Mouse (Mus musculus) liver, embryonic 14.5 days (tissue): ENCODE data around the gene Lancl1. TPM values are rescaled to one million over a fixed set of nuclear protein-coding genes. Genes with fewer than 3 reads are reported as not detected.

Experiments used
- ATAC-seq: fragments of 200-750 bp; cut with Nextera tagmentation; 2 replicates; pipeline ENCODE4 v1.8.0; 2017; ENCODE audit warnings: moderate number of reproducible peaks, mild to moderate bottlenecking, moderate library complexity; ENCODE audit not compliant: insufficient read depth
- DNase-seq, 3 experiments: peaks; one replicate each; pipeline ENCODE4 v3.0.0-alpha.2; 2012 to 2013; ENCODE audit warnings: low read depth in 3 of 3, low spot score in 3 of 3
- H3K27ac ChIP-seq: fragments of 300-500 bp; sonication (generic); 2 replicates; pipeline ENCODE4 v1.5.1; 2014; ENCODE audit warnings: moderate library complexity, mild to moderate bottlenecking, control low read depth, inconsistent platforms
- H3K27me3 ChIP-seq: fragments of 300-500 bp; sonication (generic); 2 replicates; pipeline ENCODE4 v1.6.1; 2014; ENCODE audit warnings: mild to moderate bottlenecking, low read length, moderate library complexity; ENCODE audit not compliant: control insufficient read depth, insufficient read depth
- H3K36me3 ChIP-seq: fragments of 300-500 bp; sonication (generic); replicated peaks from 2 replicates; pipeline ENCODE4 v1.6.1; 2014; ENCODE audit warnings: low read depth; ENCODE audit not compliant: control insufficient read depth, insufficient read depth
- H3K4me1 ChIP-seq, 2 experiments: fragments of 200-500 bp in 1 of 2; fragments of 300-500 bp in 1 of 2; sonication (generic) in 1 of 2; replicated peaks; 2 replicates each; pipeline ENCODE4 v1.6.1; 2012 to 2014; ENCODE audit warnings: antibody characterized with exemption in 1 of 2, inconsistent platforms in 1 of 2, low read length in 1 of 2; ENCODE audit not compliant: control insufficient read depth in 2 of 2, insufficient read depth in 2 of 2
- H3K4me2 ChIP-seq: fragments of 300-500 bp; sonication (generic); 2 replicates; pipeline ENCODE4 v1.6.1; 2014; ENCODE audit warnings: low read depth, mild to moderate bottlenecking, control low read depth, moderate library complexity
- H3K4me3 ChIP-seq, 2 experiments: fragments of 200-500 bp in 1 of 2; fragments of 300-500 bp in 1 of 2; sonication (generic) in 1 of 2; 2 replicates each; pipeline ENCODE4 v1.5.1; 2012 to 2014; ENCODE audit warnings: low read depth in 2 of 2, low read length in 2 of 2, mild to moderate bottlenecking in 2 of 2, control low read depth in 1 of 2, inconsistent platforms in 1 of 2, moderate library complexity in 1 of 2; ENCODE audit not compliant: insufficient read depth in 1 of 2
- H3K9ac ChIP-seq: fragments of 300-500 bp; sonication (generic); replicated peaks from 2 replicates; pipeline ENCODE4 v1.6.1; 2014; ENCODE audit warnings: mild to moderate bottlenecking, control low read depth, moderate library complexity
- H3K9me3 ChIP-seq: fragments of 300-500 bp; sonication (generic); 2 replicates; pipeline ENCODE4 v1.6.1; 2016; ENCODE audit warnings: low read length, mixed read lengths; ENCODE audit not compliant: control insufficient read depth
- CTCF ChIP-seq: IDR thresholded peaks from 2 replicates; pipeline ENCODE4 v1.5.1; 2016; ENCODE audit warnings: antibody characterized with exemption, low read depth, control low read depth
- EP300 ChIP-seq: IDR thresholded peaks from 2 replicates; pipeline ENCODE4 v1.6.1; 2016; ENCODE audit warnings: antibody characterized with exemption, low read depth
- WGBS: fragments of 180-500 bp; shearing (Covaris S2); extraction: QIAGEN DNeasy Blood & Tissue Kit; methylation state at CpG from one replicate; pipeline ENCODE4 v1.1.7; 2014; ENCODE audit not compliant: insufficient replicate concordance; 5-methylcytosine and 5-hydroxymethylcytosine counted together
- polyA plus RNA-seq, 2 experiments: library from polyadenylated mRNA; depleted of rRNA in 1 of 2; stranded (reverse) in 1 of 2; unstranded in 1 of 2; fragments of >200 nt; fragmentation: Nextera tagmentation in 1 of 2; extraction: Ambion mirVana in 1 of 2; gene quantifications; 2 replicates each; pipeline versions ENCODE4 v1.2.1 to v1.2.3; 2012 to 2014

Gene Lancl1
- polyA plus RNA-seq, 2 experiments: 16.1 to 24.0 TPM

DNA sequence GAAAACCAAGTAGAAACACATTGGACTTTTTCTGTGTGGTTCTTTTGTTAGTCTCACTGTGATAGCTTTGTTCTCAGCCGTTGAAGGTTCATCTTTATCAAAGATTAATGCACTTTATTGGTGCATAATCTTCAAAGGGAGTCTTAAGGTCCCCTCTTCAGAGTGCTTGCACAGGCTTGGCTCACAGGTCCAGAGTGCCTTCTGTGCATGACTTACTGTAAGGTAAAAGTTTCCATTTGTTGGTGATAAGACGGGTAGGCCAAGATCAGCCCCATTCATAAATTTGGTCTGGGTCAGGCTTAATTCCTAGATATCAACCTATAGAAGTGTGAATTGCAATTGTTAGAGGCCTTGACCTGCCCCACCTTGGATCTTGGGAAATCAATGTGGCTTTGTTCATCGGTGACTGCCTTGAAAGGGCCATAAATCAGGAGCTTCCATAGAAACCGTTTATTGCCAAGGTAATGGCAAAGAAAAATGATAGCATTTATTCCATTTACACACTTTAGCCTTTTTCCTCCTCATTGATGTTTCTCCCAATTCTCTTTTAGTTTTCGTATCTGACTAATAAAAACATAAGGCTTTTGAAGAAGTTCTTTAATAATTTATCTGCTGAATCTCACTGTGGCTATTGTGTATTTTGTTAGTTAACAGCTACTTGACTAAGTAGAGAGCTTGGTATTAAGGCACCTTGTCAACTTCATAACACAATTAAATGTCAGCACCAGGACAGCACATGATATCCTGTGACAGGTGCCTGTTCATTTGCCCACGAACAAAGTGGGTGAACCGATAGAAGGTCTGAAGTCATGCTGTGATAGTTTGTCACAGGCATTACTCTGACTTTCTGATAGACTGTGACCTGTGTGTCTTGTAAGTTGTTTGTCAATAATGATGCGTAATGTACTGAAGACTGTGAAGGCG is 26.9 kb upstream of the Lancl1 start:
- no peak for TF ChIP-seq EP300
- no peak for TF ChIP-seq CTCF
- H3K4me2 ChIP-seq: no peak overlapping the region

DNA sequence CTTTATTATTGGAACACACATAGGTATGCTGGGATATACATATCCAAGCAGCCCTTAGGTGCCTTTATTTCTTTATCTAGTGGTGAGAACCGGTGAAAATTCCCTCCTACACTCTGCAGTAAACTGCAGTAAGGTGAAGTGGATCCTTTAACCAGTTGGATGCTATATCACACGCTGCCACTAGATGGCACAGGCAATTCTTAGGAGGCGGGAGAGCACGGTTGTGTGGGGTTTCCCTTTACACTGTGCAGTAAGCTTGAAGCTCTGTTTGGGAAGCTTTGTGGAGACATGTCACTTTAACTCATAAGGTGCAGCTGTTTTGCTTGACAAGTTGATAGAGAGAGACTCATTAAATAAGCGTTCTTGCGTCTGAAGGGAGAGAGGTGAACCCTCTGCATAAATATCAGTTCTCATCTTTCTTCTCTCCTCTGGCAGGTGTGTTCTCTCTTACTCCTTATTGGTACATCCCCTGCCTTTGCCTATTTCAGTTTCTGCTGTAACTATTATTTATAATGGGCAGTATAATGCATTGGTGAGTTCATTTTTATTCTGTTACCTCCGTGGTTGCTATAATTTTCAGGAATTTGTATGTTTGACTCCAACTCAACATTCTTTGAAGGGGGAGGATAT is 22.9 kb upstream of the Lancl1 start:
- Histone ChIP-seq H3K9me3 (no peaks in the 10 kb centered on the region), H3K9ac (no peak overlapping the region), H3K36me3 (no peaks in the 10 kb centered on the region), H3K4me2 (no peak overlapping the region), H3K27ac (no peak overlapping the region), H3K27me3 (no peaks in the 10 kb centered on the region), H3K4me3 (no peak overlapping the region), H3K4me1 (no peaks in the 10 kb centered on the region)
- DNase-seq: peak; percentile 19 to 31 (median 20)
- WGBS: 9% methylated on average over 7 of the region's 7 CpGs
- TF ChIP-seq CTCF (peak; percentile 81), EP300 (no peak)
- ATAC-seq: no peak; the same call in 1 of the 2 replicates

More for the DNA sequence above, 26.9 kb upstream of the Lancl1 start:
- H3K9me3 ChIP-seq: no peaks in the 10 kb centered on the region
- DNase-seq (no peak), ATAC-seq (no peak)
- H3K4me3 ChIP-seq: no peak overlapping the region
- H3K9ac ChIP-seq: no peak overlapping the region
- H3K27ac ChIP-seq: no peak overlapping the region
- WGBS: 68% methylated on average over 9 of the region's 9 CpGs
- no peaks in the 10 kb centered on the region for H3K27me3 ChIP-seq
- H3K36me3 ChIP-seq: no peaks in the 10 kb centered on the region
- H3K4me1 ChIP-seq: no peaks in the 10 kb centered on the region

DNA sequence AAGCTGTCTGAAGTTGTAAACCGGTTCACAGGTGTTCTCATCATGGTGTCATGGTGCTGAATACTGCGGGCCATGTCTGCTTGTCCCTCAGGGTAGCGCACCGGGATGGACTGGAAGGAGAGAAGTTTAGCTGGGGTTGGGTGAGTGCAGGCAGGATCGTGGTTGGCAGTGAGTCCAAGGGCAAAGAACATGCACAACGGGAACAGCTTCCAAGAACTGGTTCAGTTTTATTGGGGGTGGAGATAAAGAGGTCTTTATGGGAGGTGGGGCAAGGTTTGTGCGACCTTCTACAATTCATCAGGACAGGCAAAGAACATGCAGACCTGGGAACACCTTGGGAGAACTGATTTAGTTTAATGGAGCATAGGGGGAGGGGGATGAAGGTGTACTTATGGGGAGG is 17.1 kb upstream of the Lancl1 start:
- Histone ChIP-seq H3K4me1 (no peaks in the 10 kb centered on the region), H3K36me3 (no peaks in the 10 kb centered on the region), H3K9ac (no peak overlapping the region), H3K27ac (no peak overlapping the region), H3K4me3 (no peak overlapping the region), H3K4me2 (no peak overlapping the region), H3K27me3 (no peaks in the 10 kb centered on the region), H3K9me3 (no peaks in the 10 kb centered on the region)
- DNase-seq (no peak), ATAC-seq (no peak)
- 69% methylated on average over 7 of the region's 7 CpGs for WGBS
- TF ChIP-seq CTCF: no peak
- no peak for TF ChIP-seq EP300

DNA sequence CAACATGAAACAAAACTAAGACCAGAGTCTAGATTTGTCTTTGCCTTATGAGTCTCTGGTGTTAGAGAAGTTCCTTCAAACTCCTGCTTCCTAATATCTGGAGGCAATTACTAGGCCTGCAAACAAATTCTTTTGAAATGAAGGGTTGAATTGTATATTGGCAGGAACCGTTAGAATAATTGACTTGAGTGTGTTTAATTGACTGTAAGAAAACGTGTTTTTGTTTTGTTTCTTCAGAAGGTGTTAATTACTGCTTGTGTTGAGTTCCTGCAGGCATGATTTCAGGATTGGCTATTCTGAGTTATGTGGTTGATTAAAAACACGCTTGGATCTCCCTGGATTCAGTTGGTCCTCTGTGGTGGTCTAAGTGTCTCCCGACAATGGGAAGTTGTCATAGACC is 14.0 kb upstream of the Lancl1 start:
- no peak overlapping the region for H3K9ac ChIP-seq
- H3K27ac ChIP-seq: no peak overlapping the region
- no peaks in the 10 kb centered on the region for H3K27me3 ChIP-seq
- WGBS: 53% methylated on average over 4 of the region's 4 CpGs
- H3K36me3 ChIP-seq: no peaks in the 10 kb centered on the region
- DNase-seq (no peak), ATAC-seq (no peak)
- no peak overlapping the region for H3K4me2 ChIP-seq
- H3K4me1 ChIP-seq: no peaks in the 10 kb centered on the region
- no peak for TF ChIP-seq CTCF
- TF ChIP-seq EP300: no peak
- no peaks in the 10 kb centered on the region for H3K9me3 ChIP-seq
- no peak overlapping the region for H3K4me3 ChIP-seq

DNA sequence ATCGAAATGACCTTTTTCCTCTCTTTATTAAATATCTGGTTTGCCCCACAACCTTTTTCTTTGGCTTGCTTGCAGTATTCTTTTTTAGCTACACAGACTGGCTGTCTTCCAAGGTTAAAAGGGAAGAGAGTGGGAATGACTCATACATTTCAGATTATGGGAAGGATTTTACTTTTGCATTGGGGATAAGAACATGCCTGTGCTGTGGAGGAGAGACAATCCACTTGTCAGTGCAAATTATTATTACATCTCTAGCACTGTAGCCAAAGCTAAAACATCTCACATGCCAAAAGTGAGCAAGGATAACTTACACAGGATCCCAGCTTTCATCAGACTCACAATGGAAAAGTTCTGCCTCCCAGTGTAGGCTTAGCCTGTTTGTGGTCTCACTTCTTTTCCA is 10.9 kb upstream of the Lancl1 start:
- ATAC-seq: no peak

More for the DNA sequence above, 10.9 kb upstream of the Lancl1 start:
- no peak for DNase-seq
- 34% methylated on average over 1 of the region's 1 CpGs for WGBS
- Histone ChIP-seq H3K27ac (no peak overlapping the region), H3K36me3 (no peaks in the 10 kb centered on the region), H3K27me3 (no peaks in the 10 kb centered on the region), H3K9ac (no peak overlapping the region), H3K9me3 (no peaks in the 10 kb centered on the region), H3K4me2 (no peak overlapping the region), H3K4me1 (no peaks in the 10 kb centered on the region), H3K4me3 (no peak overlapping the region)
- TF ChIP-seq EP300 (no peak), CTCF (no peak)
